Mouse (Mus musculus): ENCODE data around the gene Rhbdd3. TPM values are rescaled to one million over a fixed set of nuclear protein-coding genes. Genes with fewer than 3 reads are reported as not detected.
A peak's percentile ranks its signal among the peaks of the same experiment; 100 is the strongest.

The Rhbdd3 gene
- total and polyA plus RNA-seq, 3 experiments = 15.0 to 20.6 (median 17.0) TPM

DNA sequence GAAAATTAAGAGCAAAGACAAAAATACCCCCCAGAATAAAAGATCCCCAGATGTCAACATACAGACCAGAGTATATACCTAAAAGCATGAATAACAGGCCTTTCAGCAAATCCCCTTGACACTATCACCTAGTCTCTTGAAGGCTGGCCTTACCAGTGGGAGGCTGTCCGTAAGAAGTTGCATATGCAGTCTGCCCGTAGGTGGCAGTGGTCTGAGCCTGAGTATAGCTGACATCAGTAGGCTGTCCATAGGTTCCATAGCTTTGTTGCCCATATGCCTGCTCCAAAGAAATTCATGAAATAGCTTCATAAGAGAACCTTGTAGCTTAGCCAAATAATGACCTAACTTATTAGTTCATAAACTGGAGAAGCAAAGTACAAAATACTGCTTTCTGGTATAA, 7.0 kb upstream of the Rhbdd3 start:
- peaks cover 92% of the 10 kb centered on the region for H3K79me2 ChIP-seq (replicated peaks; ENCODE audit: control insufficient read depth, extremely low read depth, insufficient read depth, poor library complexity, severe bottlenecking)
- peaks cover 0 to 38% of the 10 kb centered on the region in 2 experiments; a peak in 2 of 4 replicates for H3K4me1 ChIP-seq (ENCODE audit: control insufficient read depth in 1 of 2, insufficient read depth in 2 of 2)
- H3K4me3 ChIP-seq (replicated peaks in 1 of 3; ENCODE audit: low read depth in 2 of 3, low read length in 2 of 3, poor library complexity in 1 of 3) = no peak overlapping the region
- DNase-seq (ENCODE audit: extremely low read depth) = peak; percentile 50
- H3K27me3 ChIP-seq (replicated peaks) = no peaks in the 10 kb centered on the region
- TF ChIP-seq POLR2AphosphoS2 (IDR thresholded peaks at IDR 0.05; ENCODE audit: low read depth, low read length) (no peak), CTCF (conservative IDR thresholded peaks at IDR 0.05 in 1 of 2, IDR thresholded peaks at IDR 0.05 in 1 of 2; ENCODE audit: low read depth in 2 of 2, low read length in 2 of 2) (peak in 1 of 2 experiments; percentile 54; a peak in 2 of 4 replicates)
- H3K27ac ChIP-seq (ENCODE audit: insufficient read depth, low read depth) = no peak overlapping the region
- dilution Hi-C loops (cut with MboI; ENCODE audit: extremely low pct_ligation_motif_present, extremely low pct_unique_long_range_greater_than_20kb, low sequenced_read_pairs) = no loop called here
- in situ Hi-C loops (cut with MboI; ENCODE audit: low pct_ligation_motif_present, low pct_unique_long_range_greater_than_20kb, low sequenced_read_pairs) = no loop called here
- H3K4me2 ChIP-seq (ENCODE audit: insufficient read depth, low read depth, poor library complexity, severe bottlenecking) = no peak overlapping the region
- H3K9ac ChIP-seq (ENCODE audit: insufficient read depth, low read depth) = no peak overlapping the region
- H3K36me3 ChIP-seq (replicated peaks in 1 of 2; ENCODE audit: control insufficient read depth in 1 of 2, insufficient read depth in 1 of 2, low read length in 1 of 2) = peaks cover 55 to 87% of the 10 kb centered on the region in 2 experiments
- H3K9me3 ChIP-seq (replicated peaks; ENCODE audit: low read length) = no peaks in the 10 kb centered on the region

DNA sequence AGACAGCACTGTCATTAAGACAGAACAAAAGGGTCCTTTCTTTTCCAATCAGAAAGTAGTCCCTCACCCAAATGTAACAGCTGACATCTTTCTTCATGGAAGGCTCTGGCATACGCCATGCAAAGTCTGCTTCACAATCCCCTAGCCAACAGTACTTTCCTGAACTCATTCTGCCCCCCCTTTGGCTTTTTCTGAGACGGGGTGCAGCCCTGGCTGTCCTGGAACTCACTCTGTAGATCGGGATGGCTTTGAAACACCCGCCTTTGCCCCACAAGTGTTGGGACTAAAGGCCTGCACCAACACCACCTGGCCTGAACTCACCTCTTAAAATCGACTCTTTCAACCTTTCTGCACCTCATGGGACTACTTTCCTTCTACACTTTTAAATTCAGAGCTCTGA, 2.8 kb upstream of the Rhbdd3 start:
- Histone ChIP-seq H3K27ac (ENCODE audit: insufficient read depth, low read depth) (no peak overlapping the region), H3K4me1 (ENCODE audit: control insufficient read depth in 1 of 2, insufficient read depth in 2 of 2) (peaks cover 6 to 45% of the 10 kb centered on the region in 2 experiments; a peak in 3 of 4 replicates), H3K9ac (ENCODE audit: insufficient read depth, low read depth) (peak overlapping the region; percentile 98), H3K4me3 (replicated peaks in 1 of 3; ENCODE audit: low read depth in 2 of 3, low read length in 2 of 3, poor library complexity in 1 of 3) (peak overlapping the region in 1 of 3 experiments; percentile 16), H3K36me3 (replicated peaks in 1 of 2; ENCODE audit: control insufficient read depth in 1 of 2, insufficient read depth in 1 of 2, low read length in 1 of 2) (peaks cover 20 to 48% of the 10 kb centered on the region in 2 experiments), H3K9me3 (replicated peaks; ENCODE audit: low read length) (no peaks in the 10 kb centered on the region), H3K79me2 (replicated peaks; ENCODE audit: control insufficient read depth, extremely low read depth, insufficient read depth, poor library complexity, severe bottlenecking) (peaks cover 78% of the 10 kb centered on the region), H3K4me2 (ENCODE audit: insufficient read depth, low read depth, poor library complexity, severe bottlenecking) (peak overlapping the region; percentile 97), H3K27me3 (replicated peaks) (no peaks in the 10 kb centered on the region)
- TF ChIP-seq MXI1 (IDR thresholded peaks at IDR 0.05; ENCODE audit: low read depth, low read length) (no peak), HCFC1 (IDR thresholded peaks at IDR 0.05; ENCODE audit: low read depth, low read length) (no peak)
- no peak for DNase-seq (ENCODE audit: extremely low read depth)
- in situ Hi-C loops (cut with MboI; ENCODE audit: low pct_ligation_motif_present, low pct_unique_long_range_greater_than_20kb, low sequenced_read_pairs) = loop anchor here (5.0 kb wide), 1 partner anchor 34 kb away; no protein-coding TSS in a partner anchor
- dilution Hi-C loops (cut with MboI; ENCODE audit: extremely low pct_ligation_motif_present, extremely low pct_unique_long_range_greater_than_20kb, low sequenced_read_pairs) = no loop called here

DNA sequence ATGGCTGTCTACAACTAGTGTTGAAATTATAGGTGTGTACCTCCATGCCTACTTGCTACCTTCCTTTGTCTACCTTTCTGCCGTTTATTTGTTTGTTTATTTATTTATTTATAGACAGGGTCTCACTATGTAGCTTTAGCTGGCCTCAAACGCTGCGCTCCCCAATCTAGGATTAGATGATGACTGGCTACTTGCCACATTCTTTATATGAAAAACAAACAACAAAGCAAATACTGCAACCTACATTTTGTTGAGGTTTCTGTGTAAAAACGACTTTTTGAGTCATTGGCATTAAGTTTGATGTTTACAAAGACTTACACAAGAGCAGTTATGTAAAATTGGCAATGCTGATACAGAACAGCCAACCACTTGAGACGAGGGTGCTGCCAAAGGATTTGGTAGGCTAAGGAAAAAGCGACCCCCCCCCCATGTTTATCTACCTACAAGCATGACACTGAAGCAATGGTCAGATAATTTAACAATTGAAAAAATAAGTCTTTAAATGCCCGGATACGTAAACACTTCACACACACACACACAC, 2.2 kb upstream of the Rhbdd3 start:
- no peak for TF ChIP-seq ZMIZ1 (IDR thresholded peaks at IDR 0.05; ENCODE audit: low read depth, low read length)
- no peaks in the 10 kb centered on the region for H3K9me3 ChIP-seq (replicated peaks; ENCODE audit: low read length)
- peak overlapping the region; percentile 8 to 85 (median 74) for H3K4me3 ChIP-seq (replicated peaks in 1 of 3; ENCODE audit: low read depth in 2 of 3, low read length in 2 of 3, poor library complexity in 1 of 3)
- H3K27ac ChIP-seq (ENCODE audit: insufficient read depth, low read depth) = no peak overlapping the region
- H3K4me2 ChIP-seq (ENCODE audit: insufficient read depth, low read depth, poor library complexity, severe bottlenecking) = peak overlapping the region; percentile 97
- H3K79me2 ChIP-seq (replicated peaks; ENCODE audit: control insufficient read depth, extremely low read depth, insufficient read depth, poor library complexity, severe bottlenecking) = peaks cover 71% of the 10 kb centered on the region
- in situ Hi-C loops (cut with MboI; ENCODE audit: low pct_ligation_motif_present, low pct_unique_long_range_greater_than_20kb, low sequenced_read_pairs) = loop anchor here (5.0 kb wide), 1 partner anchor 34 kb away; no protein-coding TSS in a partner anchor
- H3K36me3 ChIP-seq (replicated peaks in 1 of 2; ENCODE audit: control insufficient read depth in 1 of 2, insufficient read depth in 1 of 2, low read length in 1 of 2) = peaks cover 16 to 47% of the 10 kb centered on the region in 2 experiments
- peaks cover 7 to 49% of the 10 kb centered on the region in 2 experiments; a peak in 3 of 4 replicates for H3K4me1 ChIP-seq (ENCODE audit: control insufficient read depth in 1 of 2, insufficient read depth in 2 of 2)
- no peak for DNase-seq (ENCODE audit: extremely low read depth)
- H3K9ac ChIP-seq (ENCODE audit: insufficient read depth, low read depth) = peak overlapping the region; percentile 98
- dilution Hi-C loops (cut with MboI; ENCODE audit: extremely low pct_ligation_motif_present, extremely low pct_unique_long_range_greater_than_20kb, low sequenced_read_pairs) = no loop called here
- H3K27me3 ChIP-seq (replicated peaks) = no peaks in the 10 kb centered on the region

Data from CH12.LX (cell line).